Mouse (Mus musculus) intestine, embryonic 16.5 days (tissue): Measurements from ENCODE around the gene Trim33. TPM values are rescaled to one million over a fixed set of nuclear protein-coding genes. Genes with fewer than 3 reads are reported as not detected.

ENCODE experiments used
- ATAC-seq: fragments of 200-750 bp; cut with Nextera tagmentation; 2 replicates; pipeline ENCODE4 v1.8.0; 2017; ENCODE audit warnings: moderate TSS enrichment, moderate library complexity
- H3K27ac ChIP-seq: fragments of 300-500 bp; sonication (generic); 2 replicates; pipeline ENCODE4 v1.5.1; 2014; ENCODE audit warnings: mild to moderate bottlenecking, low read length
- H3K27me3 ChIP-seq: fragments of 300-500 bp; sonication (generic); replicated peaks from 2 replicates; pipeline ENCODE4 v1.6.1; 2014; ENCODE audit warnings: low read length, control low read depth, mixed read lengths; ENCODE audit not compliant: control insufficient read depth, insufficient read depth
- H3K36me3 ChIP-seq: fragments of 300-500 bp; sonication (generic); 2 replicates; pipeline ENCODE4 v1.6.1; 2014; ENCODE audit warnings: low read length, control low read depth; ENCODE audit not compliant: control insufficient read depth, insufficient read depth
- H3K4me1 ChIP-seq: fragments of 300-500 bp; sonication (generic); 2 replicates; pipeline ENCODE4 v1.6.1; 2014; ENCODE audit warnings: low read length, control low read depth, mixed read lengths; ENCODE audit not compliant: control insufficient read depth, insufficient read depth
- H3K4me2 ChIP-seq: fragments of 300-500 bp; sonication (generic); 2 replicates; pipeline ENCODE4 v1.6.1; 2014; ENCODE audit warnings: low read depth, low read length, control low read depth
- H3K4me3 ChIP-seq: fragments of 300-500 bp; sonication (generic); 2 replicates; pipeline ENCODE4 v1.5.1; 2014; ENCODE audit warnings: mild to moderate bottlenecking, low read length
- H3K9ac ChIP-seq: fragments of 300-500 bp; sonication (generic); 2 replicates; pipeline ENCODE4 v1.6.1; 2014; ENCODE audit warnings: low read depth, low read length
- H3K9me3 ChIP-seq: fragments of 300-500 bp; sonication (generic); 2 replicates; pipeline ENCODE4 v1.6.1; 2016; ENCODE audit warnings: low read length, control low read depth; ENCODE audit not compliant: control insufficient read depth
- WGBS: fragments of 180-500 bp; shearing (Covaris S2); extraction: QIAGEN DNeasy Blood & Tissue Kit; methylation state at CpG from one replicate; pipeline ENCODE4 v1.1.7; 2014; 5-methylcytosine and 5-hydroxymethylcytosine counted together
- polyA plus RNA-seq: library from polyadenylated mRNA; unstranded; fragments of >200 nt; fragmentation: Nextera tagmentation; extraction: Ambion mirVana; gene quantifications from 2 replicates; pipeline ENCODE4 v1.2.1, GENCODE M21; 2015

Gene Trim33
- polyA plus RNA-seq, 1 experiment from 2014 or later, result 12.3 TPM

DNA sequence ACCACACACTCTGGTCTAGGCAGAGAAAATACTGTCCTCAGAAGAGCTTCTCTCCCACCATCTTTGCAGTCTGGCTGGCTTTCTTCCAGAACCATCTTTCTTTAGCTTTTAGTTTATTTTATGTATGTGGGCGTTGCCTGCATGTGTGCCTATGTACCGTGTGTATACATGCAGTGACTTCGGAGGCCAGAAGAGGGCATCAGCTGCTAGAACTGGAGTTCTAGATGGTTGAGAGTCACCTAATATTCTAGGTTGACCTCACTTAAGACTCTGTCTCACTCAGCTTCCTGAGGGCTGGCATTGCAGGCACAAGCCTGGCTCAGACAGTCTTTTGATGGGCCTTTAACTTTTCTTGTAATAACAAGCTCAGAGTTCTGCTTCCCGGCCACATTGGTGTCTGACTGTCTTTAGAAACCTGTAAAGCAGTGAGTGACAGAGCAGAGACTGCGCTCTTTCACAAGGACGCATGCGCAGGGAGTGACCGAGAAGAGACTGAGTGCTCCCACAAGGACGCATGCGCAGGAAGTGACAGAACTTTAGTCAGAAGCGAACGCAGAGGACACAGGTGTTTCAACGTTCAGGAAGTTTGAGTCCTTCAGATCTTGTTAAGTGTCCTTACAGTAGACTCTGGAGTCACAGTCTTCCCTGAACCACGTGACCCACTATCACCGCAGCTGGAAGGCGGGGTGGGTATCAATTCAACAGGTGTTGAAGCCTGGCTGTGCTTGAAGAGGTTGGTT lies 107.4 kb downstream of the Trim33 start:
- no peak overlapping the region for H3K4me3 ChIP-seq
- no peaks in the 10 kb centered on the region for H3K4me1 ChIP-seq
- H3K27me3 ChIP-seq, result no peaks in the 10 kb centered on the region
- no peaks in the 10 kb centered on the region for H3K36me3 ChIP-seq
- no peak for ATAC-seq
- no peak overlapping the region for H3K9ac ChIP-seq
- no peak overlapping the region for H3K4me2 ChIP-seq
- WGBS, result 89% methylated on average over 16 of the region's 16 CpGs
- H3K27ac ChIP-seq, result no peak overlapping the region
- H3K9me3 ChIP-seq, result 0 out of 2 replicates have a peak, but pooled peaks cover 3% of the 10 kb centered on the region

GRCm38 (mm10) chr3:103392613-103393258 lies 113.6 kb downstream of the Trim33 start:
- Histone ChIP-seq H3K4me3 (no peak overlapping the region), H3K27me3 (no peaks in the 10 kb centered on the region), H3K27ac (no peak overlapping the region), H3K9ac (no peak overlapping the region), H3K9me3 (no peaks in the 10 kb centered on the region), H3K4me2 (no peak overlapping the region), H3K36me3 (no peaks in the 10 kb centered on the region), H3K4me1 (no peaks in the 10 kb centered on the region)
- 4% methylated on average over 3 of the region's 3 CpGs for WGBS
- ATAC-seq, result peak; percentile 58

DNA sequence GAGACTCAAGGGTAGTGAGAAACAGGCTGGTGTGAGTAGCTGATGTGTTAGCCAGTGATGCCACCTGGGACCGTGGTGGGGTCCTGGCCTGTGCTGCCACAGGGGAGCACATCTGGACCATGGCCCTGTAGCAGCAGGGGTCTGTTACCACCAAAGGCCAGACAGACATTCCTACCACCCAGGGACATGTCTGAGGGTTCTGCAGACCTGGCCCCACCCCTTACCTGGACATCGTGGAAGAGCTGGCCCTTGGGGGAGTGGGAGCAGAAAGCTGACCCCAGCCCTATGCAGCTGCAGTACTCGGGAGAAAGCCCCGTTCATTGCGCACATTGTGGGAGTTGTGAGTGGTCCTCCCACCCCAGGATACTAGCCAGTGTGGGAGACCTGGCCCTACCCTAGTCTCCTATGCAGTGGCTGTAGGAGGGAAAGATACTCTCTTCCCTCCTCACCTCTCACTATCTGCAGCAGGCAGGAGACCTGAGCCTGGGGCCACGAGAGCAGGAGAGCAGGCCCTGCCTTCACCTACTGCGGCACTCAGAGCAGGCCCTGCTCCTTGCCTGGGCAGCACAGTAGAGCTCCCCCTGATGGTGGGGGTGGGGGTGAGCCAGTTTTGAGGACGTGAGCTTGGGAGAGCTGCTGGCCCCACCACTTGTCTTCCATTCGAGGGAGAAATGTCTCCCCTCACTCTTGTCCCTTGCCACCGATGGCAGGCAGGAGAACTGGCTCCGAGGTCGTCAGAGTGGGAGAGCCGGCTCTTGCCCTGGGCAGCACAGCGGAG lies 114.4 kb downstream of the Trim33 start:
- H3K9ac ChIP-seq, result no peak overlapping the region
- no peaks in the 10 kb centered on the region for H3K36me3 ChIP-seq
- H3K9me3 ChIP-seq, result no peaks in the 10 kb centered on the region
- no peaks in the 10 kb centered on the region for H3K4me1 ChIP-seq
- no peak overlapping the region for H3K4me2 ChIP-seq
- no peak overlapping the region for H3K27ac ChIP-seq
- no peak overlapping the region for H3K4me3 ChIP-seq
- peak; percentile 44; the same call in 1 of the 2 replicates for ATAC-seq
- WGBS, result 87% methylated on average over 14 of the region's 14 CpGs
- no peaks in the 10 kb centered on the region for H3K27me3 ChIP-seq

- 91% methylated on average over 2 of the region's 2 CpGs for WGBS
- H3K36me3 ChIP-seq, result no peaks in the 10 kb centered on the region
- H3K4me3 ChIP-seq, result no peak overlapping the region
- no peaks in the 10 kb centered on the region for H3K27me3 ChIP-seq
- no peaks in the 10 kb centered on the region for H3K4me1 ChIP-seq
- H3K9ac ChIP-seq, result no peak overlapping the region
- no peak for ATAC-seq
- no peak overlapping the region for H3K27ac ChIP-seq
- H3K4me2 ChIP-seq, result no peak overlapping the region
- no peaks in the 10 kb centered on the region for H3K9me3 ChIP-seq
Measured at GRCm38 (mm10) chr3:103394121-103394520, 115.0 kb downstream of the Trim33 start.

GRCm38 (mm10) chr3:103397523-103397922 lies 118.4 kb downstream of the Trim33 start:
- Histone ChIP-seq H3K4me2 (no peak overlapping the region), H3K27ac (no peak overlapping the region), H3K4me3 (no peak overlapping the region), H3K4me1 (0 out of 2 replicates have a peak, but pooled peaks cover 3% of the 10 kb centered on the region), H3K27me3 (no peaks in the 10 kb centered on the region), H3K9ac (no peak overlapping the region), H3K36me3 (no peaks in the 10 kb centered on the region), H3K9me3 (no peaks in the 10 kb centered on the region)
- no peak for ATAC-seq
- 74% methylated on average over 3 of the region's 3 CpGs for WGBS

- Histone ChIP-seq H3K4me2 (no peak overlapping the region), H3K27ac (no peak overlapping the region), H3K9ac (no peak overlapping the region), H3K9me3 (no peaks in the 10 kb centered on the region), H3K27me3 (no peaks in the 10 kb centered on the region), H3K4me3 (no peak overlapping the region), H3K4me1 (0 out of 2 replicates have a peak, but pooled peaks cover 3% of the 10 kb centered on the region), H3K36me3 (no peaks in the 10 kb centered on the region)
- WGBS, result 81% methylated on average over 6 of the region's 6 CpGs
- no peak for ATAC-seq
Measured at GRCm38 (mm10) chr3:103400807-103401206, 121.7 kb downstream of the Trim33 start.

- Histone ChIP-seq H3K36me3 (no peaks in the 10 kb centered on the region), H3K4me2 (no peak overlapping the region), H3K9me3 (no peaks in the 10 kb centered on the region), H3K27me3 (no peaks in the 10 kb centered on the region), H3K4me1 (peaks cover 6% of the 10 kb centered on the region; the same call in 1 of the 2 replicates), H3K9ac (no peak overlapping the region), H3K27ac (no peak overlapping the region), H3K4me3 (no peak overlapping the region)
- no peak for ATAC-seq
- 46% methylated on average over 17 of the region's 17 CpGs for WGBS
Measured at GRCm38 (mm10) chr3:103401342-103402098, 122.4 kb downstream of the Trim33 start.

GRCm38 (mm10) chr3:103402212-103402611 lies 123.1 kb downstream of the Trim33 start:
- no peak for ATAC-seq
- 64% methylated on average over 10 of the region's 10 CpGs for WGBS
- Histone ChIP-seq H3K4me1 (peaks cover 6% of the 10 kb centered on the region; the same call in 1 of the 2 replicates), H3K4me3 (no peak overlapping the region), H3K36me3 (no peaks in the 10 kb centered on the region), H3K9ac (no peak overlapping the region), H3K9me3 (no peaks in the 10 kb centered on the region), H3K27ac (no peak overlapping the region), H3K4me2 (no peak overlapping the region), H3K27me3 (no peaks in the 10 kb centered on the region)

GRCm38 (mm10) chr3:103405135-103405534 lies 126.0 kb downstream of the Trim33 start:
- no peak overlapping the region for H3K9ac ChIP-seq
- no peaks in the 10 kb centered on the region for H3K9me3 ChIP-seq
- H3K4me1 ChIP-seq, result peaks cover 6% of the 10 kb centered on the region; the same call in 1 of the 2 replicates
- 59% methylated on average over 2 of the region's 2 CpGs for WGBS
- ATAC-seq, result no peak
- H3K27me3 ChIP-seq, result no peaks in the 10 kb centered on the region
- no peaks in the 10 kb centered on the region for H3K36me3 ChIP-seq
- H3K27ac ChIP-seq, result no peak overlapping the region
- H3K4me2 ChIP-seq, result no peak overlapping the region
- no peak overlapping the region for H3K4me3 ChIP-seq
